Comparison of ENCODE assay signal across 8 mouse cellular contexts in the genomic region with DNA sequence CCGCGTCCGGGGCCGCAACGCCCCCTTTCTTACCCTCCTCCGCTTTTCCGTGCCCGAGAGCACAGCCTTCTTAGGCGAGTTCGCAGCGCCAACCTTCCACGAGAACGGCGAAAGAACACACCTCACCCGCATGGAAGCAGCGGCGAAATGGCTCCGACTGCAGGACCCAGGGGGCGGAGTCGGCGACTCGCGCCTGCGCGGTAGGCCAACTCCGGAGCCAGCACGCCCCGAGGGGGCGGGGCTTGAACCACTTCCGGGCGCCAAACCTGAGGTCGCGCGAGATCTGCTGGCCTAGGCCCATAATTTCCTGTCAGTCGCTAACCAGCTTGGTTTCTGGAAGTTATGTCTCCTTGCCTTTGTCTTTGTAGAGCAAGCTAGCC. TPM values are rescaled to one million over a fixed set of nuclear protein-coding genes. Genes with fewer than 3 reads are reported as not detected.
DNase-seq lines count a peak whose midpoint lies in the region; ATAC-seq lines count a peak whose summit lies in the region.

A gene (minus strand): TSS at position 161 of the 380 bp plus-strand sequence.

- H3K27ac ChIP-seq in hindbrain, embryonic 16.5 days (ENCODE audit: low read depth, low read length), result peak within 1 kb of the TSS; percentile 91
- H3K27ac ChIP-seq in macrophage, result peak within 1 kb of the TSS; percentile 76

- peak; percentile 91 for ATAC-seq in hindbrain, embryonic 16.5 days

- peaks cover 24% of the 10 kb centered on the region for H3K4me1 ChIP-seq in hindbrain, embryonic 16.5 days (ENCODE audit: control insufficient read depth, insufficient read depth, low read depth, low read length)

- DNase-seq in WW6 (ENCODE audit: low read depth, low spot score), result peak; percentile 86
- DNase-seq in cerebellum, postnatal 4 days (ENCODE audit: low spot score in 2 of 2), result peak; percentile 99
- peak; percentile 98 for DNase-seq in gastrocnemius, adult 18-20 months (ENCODE audit: low spot score)
- DNase-seq in left cerebral cortex, adult 18-20 months (ENCODE audit: low spot score in 2 of 2), result peak; percentile 98 to 99
- DNase-seq in right cerebral cortex, adult 18-20 months, result peak; percentile 97
- DNase-seq in urinary bladder, postnatal 10 days (ENCODE audit: low spot score), result peak; percentile 94

- no peaks in the 10 kb centered on the region for H3K9me3 ChIP-seq in hindbrain, embryonic 16.5 days (ENCODE audit: control insufficient read depth, low read length)

- WGBS in hindbrain, embryonic 16.5 days, result 1% methylated on average over 21 of the region's 35 CpGs
- 0% methylated on average over 28 of the region's 35 CpGs for WGBS in macrophage (ENCODE audit: missing documents)

- H3K36me3 ChIP-seq in hindbrain, embryonic 16.5 days (ENCODE audit: control insufficient read depth, insufficient read depth, low read length), result no peaks in the 10 kb centered on the region
- peaks cover 11% of the 10 kb centered on the region; the same call in 1 of the 2 replicates for H3K36me3 ChIP-seq in macrophage (ENCODE audit: inconsistent target)

- H3K27me3 ChIP-seq in hindbrain, embryonic 16.5 days (replicated peaks; ENCODE audit: control insufficient read depth, insufficient read depth, low read length), result no peaks in the 10 kb centered on the region

- H3K79me2 ChIP-seq in macrophage (ENCODE audit: inconsistent target), result peaks cover 50% of the 10 kb centered on the region

- H3K4me2 ChIP-seq in hindbrain, embryonic 16.5 days (ENCODE audit: low read length), result peak within 1 kb of the TSS; percentile 93

- peak within 1 kb of the TSS; percentile 92 for H3K4me3 ChIP-seq in hindbrain, embryonic 16.5 days (ENCODE audit: low read length)
- H3K4me3 ChIP-seq in macrophage (ENCODE audit: inconsistent target), result peak within 1 kb of the TSS; percentile 87

- H3K9ac ChIP-seq in hindbrain, embryonic 16.5 days (ENCODE audit: low read depth, low read length), result peak within 1 kb of the TSS; percentile 97

RNA-seq across cellular contexts. Expression of the gene that starts here (rescaled TPM):
- 10 to 100 TPM; 21.4 to 24.4 TPM for total RNA-seq in gastrocnemius, adult 18-20 months (2021)
- 17.0 and 22.2 TPM in 2 replicates for polyA plus RNA-seq in hindbrain, embryonic 16.5 days (2015; fragmentation: Nextera tagmentation; extraction: Ambion mirVana)
- total RNA-seq in left cerebral cortex, adult 18-20 months (2021), result 10 to 100 TPM; 96.1 to 99.8 TPM
- 100 to 1,000 TPM; 139 to 418 (median 222) TPM for total RNA-seq in macrophage (2018; cell fraction: chromatin; rRNA removed)
- 10 to 100 TPM; 29.3 to 79.3 (median 55.6) TPM for total RNA-seq in macrophage (2018; cell fraction: cytosol; rRNA removed)
- 100 to 1,000 TPM in 22 of 26 experiments, 10 to 100 TPM in 4; 81.2 to 270 (median 124) TPM for total RNA-seq in macrophage (2018; cell fraction: nucleus; rRNA removed)
- 51.6 to 87.8 TPM (median 81.8 TPM) in 3 replicates for polyA plus RNA-seq in macrophage (2018)

Comparison
In these comparisons a context has a peak if more than half of its experiments do, and no peak if none do; other contexts are left out.
1. Peak in every context shown above with its lines: DNase-seq, ATAC-seq, H3K4me3 ChIP-seq and H3K27ac ChIP-seq.